Comparison of ENCODE assay signal across 8 mouse cellular contexts in the genomic region with DNA sequence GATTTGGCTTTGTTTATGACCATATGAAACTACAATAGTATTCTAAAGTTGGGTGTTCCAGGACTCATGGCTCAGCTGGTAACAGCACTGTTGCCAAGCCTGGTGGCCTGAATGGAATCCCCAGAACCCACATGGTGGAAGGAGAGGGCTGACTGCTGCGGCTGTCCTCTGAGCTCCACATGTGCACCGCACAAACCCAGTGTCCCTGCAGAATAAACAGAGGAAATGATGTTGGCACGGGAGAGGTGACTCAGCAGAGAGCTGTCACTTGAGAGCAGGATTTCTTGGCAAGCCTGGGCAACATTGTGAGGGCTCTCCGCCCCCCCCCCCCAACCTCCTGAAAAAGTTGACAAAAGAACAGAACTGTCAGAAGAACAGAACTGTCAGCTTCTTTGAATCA. TPM values are rescaled to one million over a fixed set of nuclear protein-coding genes. Genes with fewer than 3 reads are reported as not detected.
DNase-seq lines count a peak whose midpoint lies in the region; ATAC-seq and TF ChIP-seq lines count a peak whose summit lies in the region.

No protein-coding gene starts in this region.

- H3K4me2 ChIP-seq in liver, embryonic 12.5 days: no peak overlapping the region
- H3K4me2 ChIP-seq in lung, embryonic 14.5 days: no peak overlapping the region
- H3K4me2 ChIP-seq in midbrain, embryonic 11.5 days: no peak overlapping the region

- no peak; the same call in 1 of the 2 replicates for ATAC-seq in liver, embryonic 12.5 days
- peak; percentile 97 for ATAC-seq in lung, embryonic 14.5 days (ENCODE audit: insufficient read depth)
- no peak for ATAC-seq in midbrain, embryonic 11.5 days (ENCODE audit: low FRiP score)

- peak; percentile 76 for DNase-seq in liver, adult 2 months (ENCODE audit: extremely low read depth, low read depth, low spot score)
- DNase-seq in adrenal gland, postnatal 10 days: peak; percentile 70
- DNase-seq in heart, adult 9 months (ENCODE audit: low spot score in 2 of 2): peak; percentile 68 to 74
- peak; percentile 92 for DNase-seq in lung, embryonic 14.5 days
- no peak for DNase-seq in cerebellum, adult 11-12 months
- DNase-seq in midbrain, embryonic 11.5 days (ENCODE audit: low spot score, missing footprints): no peak
- DNase-seq in thymus, adult 18-20 months: no peak

- no peak for TF ChIP-seq POLR2A in liver, adult 2 months (IDR thresholded peaks at IDR 0.05; ENCODE audit: extremely low read depth, insufficient read depth, low read length)

- no peak for TF ChIP-seq CTCF in liver, adult 2 months (IDR thresholded peaks at IDR 0.05; ENCODE audit: low read depth, low read length)
- TF ChIP-seq CTCF in lung, embryonic 14.5 days (IDR thresholded peaks at IDR 0.05; ENCODE audit: low read depth): no peak

- H3K4me1 ChIP-seq in liver, adult 2 months (ENCODE audit: control insufficient read depth, insufficient read depth, low read length): peaks cover 15% of the 10 kb centered on the region
- peaks cover 28% of the 10 kb centered on the region for H3K4me1 ChIP-seq in liver, embryonic 12.5 days
- peaks cover 8% of the 10 kb centered on the region; the same call in 1 of the 2 replicates for H3K4me1 ChIP-seq in lung, embryonic 14.5 days (ENCODE audit: insufficient read depth)
- H3K4me1 ChIP-seq in midbrain, embryonic 11.5 days (ENCODE audit: control insufficient read depth, insufficient read depth, low read length): no peaks in the 10 kb centered on the region

- no peak overlapping the region for H3K4me3 ChIP-seq in liver, adult 2 months (ENCODE audit: insufficient read depth, low read depth, low read length)
- H3K4me3 ChIP-seq in liver, embryonic 12.5 days: no peak overlapping the region
- H3K4me3 ChIP-seq in lung, embryonic 14.5 days (ENCODE audit: low read depth, low read length): no peak overlapping the region
- no peak overlapping the region for H3K4me3 ChIP-seq in midbrain, embryonic 11.5 days (ENCODE audit: low read depth, low read length)

- peaks cover 18% of the 10 kb centered on the region for H3K79me2 ChIP-seq in liver, adult 2 months (ENCODE audit: control insufficient read depth, insufficient read depth, low read length)

- H3K27ac ChIP-seq in liver, adult 2 months (replicated peaks; ENCODE audit: insufficient read depth, low read depth, low read length): no peak overlapping the region
- H3K27ac ChIP-seq in liver, embryonic 12.5 days: no peak overlapping the region
- H3K27ac ChIP-seq in lung, embryonic 14.5 days (ENCODE audit: low read depth): no peak overlapping the region
- no peak overlapping the region for H3K27ac ChIP-seq in midbrain, embryonic 11.5 days (ENCODE audit: low read depth, low read length)

- H3K9me3 ChIP-seq in liver, embryonic 12.5 days (replicated peaks): no peaks in the 10 kb centered on the region
- H3K9me3 ChIP-seq in lung, embryonic 14.5 days (ENCODE audit: low read depth, low read length): no peaks in the 10 kb centered on the region
- no peaks in the 10 kb centered on the region for H3K9me3 ChIP-seq in midbrain, embryonic 11.5 days (ENCODE audit: control insufficient read depth, low read length)

- H3K27me3 ChIP-seq in liver, adult 2 months (ENCODE audit: control insufficient read depth, insufficient read depth, low read length): no peaks in the 10 kb centered on the region
- H3K27me3 ChIP-seq in liver, embryonic 12.5 days (replicated peaks): no peaks in the 10 kb centered on the region
- H3K27me3 ChIP-seq in lung, embryonic 14.5 days (ENCODE audit: insufficient read depth, low read length): no peaks in the 10 kb centered on the region
- H3K27me3 ChIP-seq in midbrain, embryonic 11.5 days (ENCODE audit: control insufficient read depth, insufficient read depth, low read length): no peaks in the 10 kb centered on the region

- H3K36me3 ChIP-seq in liver, adult 2 months (ENCODE audit: control insufficient read depth, insufficient read depth, low read length): peaks cover 2% of the 10 kb centered on the region; the same call in 1 of the 2 replicates
- H3K36me3 ChIP-seq in liver, embryonic 12.5 days: peaks cover 22% of the 10 kb centered on the region
- 0 out of 2 replicates have a peak, but pooled peaks cover 4% of the 10 kb centered on the region for H3K36me3 ChIP-seq in lung, embryonic 14.5 days (ENCODE audit: insufficient read depth)
- no peaks in the 10 kb centered on the region for H3K36me3 ChIP-seq in midbrain, embryonic 11.5 days (ENCODE audit: control insufficient read depth, insufficient read depth, low read length)

- H3K9ac ChIP-seq in liver, adult 2 months (ENCODE audit: low read depth, low read length): no peak overlapping the region
- no peak overlapping the region for H3K9ac ChIP-seq in liver, embryonic 12.5 days
- no peak overlapping the region for H3K9ac ChIP-seq in lung, embryonic 14.5 days
- no peak overlapping the region for H3K9ac ChIP-seq in midbrain, embryonic 11.5 days (ENCODE audit: low read length)

- 2% methylated on average over 4 of the region's 4 CpGs for WGBS in liver, adult 2 months
- 24% methylated on average over 4 of the region's 4 CpGs for WGBS in liver, embryonic 12.5 days (ENCODE audit: insufficient replicate concordance)
- 12% methylated on average over 4 of the region's 4 CpGs for WGBS in lung, embryonic 14.5 days
- WGBS in midbrain, embryonic 11.5 days: 64% methylated on average over 4 of the region's 4 CpGs

RNA-seq across cellular contexts. Expression of gene Eya3, which starts 14.1 kb away (rescaled TPM):
- total RNA-seq in liver, adult 2 months (2014; rRNA removed): 6.7 and 6.8 TPM in 2 replicates
- 9.0 and 9.2 TPM in 2 replicates for polyA plus RNA-seq in liver, adult 2 months (2012; rRNA removed)
- polyA plus RNA-seq in liver, embryonic 12.5 days (2016; fragmentation: Nextera tagmentation; extraction: Ambion mirVana): 21.1 and 25.6 TPM in 2 replicates
- total RNA-seq in adrenal gland, postnatal 10 days (2021): 10 to 100 TPM; 22.5 to 24.9 TPM
- 29.5 and 31.6 TPM in 2 replicates for polyA plus RNA-seq in lung, embryonic 14.5 days (2014; fragmentation: Nextera tagmentation; extraction: Ambion mirVana)
- 26.4 and 26.8 TPM in 2 replicates for polyA plus RNA-seq in midbrain, embryonic 11.5 days (2014; fragmentation: Nextera tagmentation; extraction: Ambion mirVana)

Comparison
In these comparisons a context has a peak if more than half of its experiments do, and no peak if none do; other contexts are left out.
1. DNase-seq: peak in liver, adult 2 months (single experiment), adrenal gland, postnatal 10 days (single experiment), heart, adult 9 months (2 of 2) and lung, embryonic 14.5 days (single experiment); none in cerebellum, adult 11-12 months (single experiment), midbrain, embryonic 11.5 days (single experiment) and thymus, adult 18-20 months (0 of 2).